Mouse (Mus musculus) testis, adult 2 months (tissue): ENCODE data around the gene Mepce.

ENCODE experiments used
- CTCF ChIP-seq: fragments of 200-500 bp; IDR thresholded peaks from 2 replicates; pipeline ENCODE4 v1.5.1; 2012; ENCODE audit warnings: low read depth, mild to moderate bottlenecking, inconsistent platforms, low read length, moderate library complexity; ENCODE audit not compliant: control insufficient read depth, insufficient read depth, insufficient replicate concordance
- POLR2A ChIP-seq: fragments of 200-500 bp; IDR thresholded peaks from 2 replicates; pipeline ENCODE4 v1.6.1; 2012; ENCODE audit warnings: low read depth, mild to moderate bottlenecking, inconsistent platforms, low read length, moderate library complexity; ENCODE audit not compliant: control insufficient read depth

GRCm38 (mm10) chr5:137746282-137746850, 41.1 kb downstream of the Mepce start:
- TF ChIP-seq POLR2A (no peak), CTCF (no peak)
